Mouse (Mus musculus) C2C12 (cell line): Measurements from ENCODE around the gene Fcgrt. TPM values are rescaled to one million over a fixed set of nuclear protein-coding genes. Genes with fewer than 3 reads are reported as not detected.

Experiments
- H3K27me3 ChIP-seq: one replicate; pipeline ENCODE4 v1.6.1; 2011; ENCODE audit not compliant: control insufficient read depth, insufficient read depth, insufficient read length
- H3K36me3 ChIP-seq: one replicate; pipeline ENCODE4 v1.6.1; 2011; ENCODE audit not compliant: control insufficient read depth, insufficient read depth
- H3K4me3 ChIP-seq: one replicate; pipeline ENCODE4 v1.5.1; 2011; ENCODE audit warnings: mild to moderate bottlenecking, control low read depth; ENCODE audit not compliant: poor library complexity, insufficient read depth, severe bottlenecking
- H3K79me2 ChIP-seq: one replicate; pipeline ENCODE4 v1.6.1; 2011; ENCODE audit not compliant: control insufficient read depth, insufficient read depth
- H3K79me3 ChIP-seq: one replicate; pipeline ENCODE4 v1.6.1; 2011; ENCODE audit warnings: low read depth, control low read depth
- H3ac ChIP-seq: one replicate; pipeline ENCODE3; 2011; ENCODE audit warnings: low read depth; ENCODE audit not compliant: control insufficient read depth, insufficient read length
- CEBPB ChIP-seq: IDR thresholded peaks from one replicate; pipeline ENCODE4 v1.6.1; 2011; ENCODE audit warnings: low read depth, mild to moderate bottlenecking, control low read depth, moderate library complexity
- CTCF ChIP-seq: IDR thresholded peaks from one replicate; pipeline ENCODE4 v1.5.1; 2011; ENCODE audit not compliant: control insufficient read depth, insufficient read depth, insufficient read length
- FOSL1 ChIP-seq: IDR thresholded peaks from one replicate; pipeline ENCODE4 v1.8.0; 2011; ENCODE audit warnings: mild to moderate bottlenecking, low read length; ENCODE audit not compliant: poor library complexity, insufficient read depth, severe bottlenecking
- MAX ChIP-seq: IDR thresholded peaks from one replicate; pipeline ENCODE4 v1.6.1; 2011; ENCODE audit warnings: mild to moderate bottlenecking, control low read depth
- MYOD1 ChIP-seq: IDR thresholded peaks from one replicate; pipeline ENCODE4 v1.6.1; 2011; ENCODE audit warnings: low read depth; ENCODE audit not compliant: control insufficient read depth, insufficient read length
- MYOG ChIP-seq: IDR thresholded peaks from one replicate; pipeline ENCODE4 v1.6.1; 2011; ENCODE audit not compliant: control insufficient read depth, insufficient read length; ENCODE audit errors: extremely low read depth
- USF1 ChIP-seq: IDR thresholded peaks from one replicate; pipeline ENCODE4 v1.6.1; 2011; ENCODE audit warnings: low read depth, mild to moderate bottlenecking, control low read depth, moderate library complexity
- microRNA-seq: library from miRNA; unstranded; fragments of <30 nt; microRNA quantifications from one replicate; pipeline ENCODE4, GENCODE M21; 2019; ENCODE audit warnings: borderline microRNAs expressed
- polyA plus RNA-seq: library from polyadenylated mRNA; unstranded; fragments of >200 nt; fragmentation: generic; extraction: Trizol; gene quantifications from one replicate; pipeline ENCODE4 v1.2.1, GENCODE M21; 2012; ENCODE audit warnings: missing spikeins

The Fcgrt gene
- polyA plus RNA-seq, 1 experiment = 30.7 TPM

DNA sequence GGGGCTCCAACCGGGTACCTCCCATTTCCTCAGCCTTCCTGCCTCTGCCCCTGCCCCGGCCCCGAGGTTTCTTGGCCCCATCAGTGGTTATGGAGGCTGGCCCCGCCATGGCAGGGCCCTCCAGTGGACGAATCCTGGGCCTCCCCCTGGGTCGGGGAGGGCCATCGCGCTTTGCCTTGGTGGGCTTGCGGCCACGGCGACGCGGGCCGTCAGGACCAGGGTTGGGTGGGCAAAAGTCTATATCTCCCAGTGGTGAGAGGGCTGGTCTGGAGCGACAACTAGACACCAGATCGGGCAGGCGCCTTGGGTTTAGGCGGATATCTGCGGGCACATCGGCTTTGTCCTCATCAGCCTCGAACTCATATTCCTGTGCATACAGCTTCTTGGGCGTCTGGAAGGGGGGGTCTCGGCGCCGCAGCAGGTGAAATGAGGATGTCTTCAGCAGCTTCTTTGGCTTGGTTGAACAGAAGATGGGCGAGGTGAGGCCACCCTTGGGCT is 56.7 kb downstream of the Fcgrt start:
- Histone ChIP-seq H3K27me3 (no peaks in the 10 kb centered on the region), H3K4me3 (no peak overlapping the region), H3K79me3 (peaks cover 18% of the 10 kb centered on the region), H3K36me3 (peaks cover 50% of the 10 kb centered on the region), H3ac (no peak overlapping the region), H3K79me2 (peaks cover 41% of the 10 kb centered on the region)
- TF ChIP-seq MYOG (no peak), USF1 (no peak), FOSL1 (no peak), CEBPB (no peak), CTCF (no peak), MAX (no peak), MYOD1 (no peak)

DNA sequence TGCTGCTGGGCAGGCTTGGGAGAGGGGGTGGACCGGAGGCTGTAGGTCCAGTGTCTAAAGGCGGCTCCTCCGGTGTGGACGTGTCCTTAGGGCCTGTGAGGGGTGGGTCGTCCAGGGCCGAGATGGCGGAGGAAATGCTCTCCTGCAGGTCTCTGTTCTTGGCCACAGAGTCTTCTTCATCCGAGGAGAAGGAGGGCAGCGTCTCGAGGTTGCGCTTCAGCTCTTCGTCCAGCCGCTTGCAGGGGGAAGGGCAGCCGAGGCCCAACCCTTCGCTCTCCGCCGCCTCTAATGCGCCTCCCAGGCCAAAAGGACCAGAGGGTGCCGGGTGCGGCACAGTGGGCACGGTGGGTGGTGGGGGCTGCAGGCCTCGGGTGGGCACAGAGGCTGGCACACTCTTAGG is 57.9 kb downstream of the Fcgrt start:
- H3K27me3 ChIP-seq = no peaks in the 10 kb centered on the region
- peaks cover 50% of the 10 kb centered on the region for H3K36me3 ChIP-seq
- peaks cover 10% of the 10 kb centered on the region for H3K79me3 ChIP-seq
- peaks cover 33% of the 10 kb centered on the region for H3K79me2 ChIP-seq
- TF ChIP-seq MYOD1 (no peak), MYOG (no peak), CTCF (no peak), CEBPB (no peak), FOSL1 (no peak), USF1 (no peak), MAX (no peak)
- no peak overlapping the region for H3ac ChIP-seq
- no peak overlapping the region for H3K4me3 ChIP-seq

DNA sequence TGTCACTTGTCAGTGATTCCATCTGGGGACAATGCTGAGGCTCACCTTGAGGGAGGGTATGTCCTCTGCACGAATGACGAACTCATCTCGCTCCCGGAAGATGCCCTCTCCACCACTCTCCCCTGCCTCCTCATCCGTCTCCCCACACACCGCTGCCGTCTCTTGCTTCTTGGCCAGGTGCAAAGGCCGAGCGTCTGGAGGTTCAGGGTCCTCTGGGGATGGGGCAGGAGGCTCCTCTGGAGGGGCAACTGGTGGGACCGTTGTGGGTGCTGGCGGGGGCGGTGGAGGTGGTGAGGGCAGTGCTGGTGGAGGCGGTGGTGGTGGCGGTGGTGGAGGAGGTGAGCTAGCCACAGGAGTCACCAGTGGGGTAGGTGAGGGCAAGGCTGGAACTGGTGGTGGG is 60.3 kb downstream of the Fcgrt start:
- H3ac ChIP-seq = no peak overlapping the region

More for the DNA sequence above, 60.3 kb downstream of the Fcgrt start:
- H3K36me3 ChIP-seq = peaks cover 35% of the 10 kb centered on the region
- H3K79me2 ChIP-seq = peaks cover 12% of the 10 kb centered on the region
- no peaks in the 10 kb centered on the region for H3K27me3 ChIP-seq
- TF ChIP-seq MYOG (no peak), MYOD1 (no peak)
- H3K79me3 ChIP-seq = peaks cover 6% of the 10 kb centered on the region
- H3K4me3 ChIP-seq = no peak overlapping the region

Small RNAs within 50 kb of the gene (microRNA-seq; reads per million reads assigned to microRNA genes)
- gene Mir150 (4.3 reads per million, percentile 50 among the genes with 10 or more reads in this experiment), gene Mir5121 (50.0 reads per million, percentile 70 among the genes with 10 or more reads in this experiment)

Other genes with a start within 250 kb of the Fcgrt start
- gene Pnkp, start 246.7 kb downstream of the Fcgrt start, polyA plus RNA-seq = 32.0 TPM
- gene Ptov1, start 234.1 kb downstream of the Fcgrt start, polyA plus RNA-seq = 221 TPM
- 43.9 TPM for gene Med25, start 211.1 kb downstream of the Fcgrt start, polyA plus RNA-seq
- 9.8 TPM for gene Fuz, start 207.8 kb downstream of the Fcgrt start, polyA plus RNA-seq
- gene Ap2a1, start 174.4 kb downstream of the Fcgrt start, polyA plus RNA-seq = 129 TPM
- gene Tsks, start 160.6 kb downstream of the Fcgrt start, polyA plus RNA-seq = 0.04 TPM
- 5.5 TPM for gene Cpt1c, start 129.0 kb downstream of the Fcgrt start, polyA plus RNA-seq
- gene Prmt1, start 117.3 kb downstream of the Fcgrt start, polyA plus RNA-seq = 978 TPM
- gene Irf3, start 106.2 kb downstream of the Fcgrt start, polyA plus RNA-seq = 43.7 TPM
- gene Bcl2l12, start 105.1 kb downstream of the Fcgrt start, polyA plus RNA-seq = 18.1 TPM
- 58.4 TPM for gene Scaf1, start 87.5 kb downstream of the Fcgrt start, polyA plus RNA-seq
- 56.8 TPM for gene Rras, start 85.9 kb downstream of the Fcgrt start, polyA plus RNA-seq
- gene Prr12, start 51.0 kb downstream of the Fcgrt start, polyA plus RNA-seq = 14.2 TPM
- gene Nosip, start 41.4 kb downstream of the Fcgrt start, polyA plus RNA-seq = 66.6 TPM
- gene Prrg2, start 41.2 kb downstream of the Fcgrt start, polyA plus RNA-seq = 14.0 TPM
- 166 TPM for gene Rcn3, start 11.6 kb downstream of the Fcgrt start, polyA plus RNA-seq
- gene Rps11, start 20.6 kb upstream of the Fcgrt start, polyA plus RNA-seq = 3,175 TPM
- 6,379 TPM for gene Rpl13a, start 24.9 kb upstream of the Fcgrt start, polyA plus RNA-seq
- 0.95 TPM for gene Gm45713, start 32.4 kb upstream of the Fcgrt start, polyA plus RNA-seq
- gene Flt3l, start 32.6 kb upstream of the Fcgrt start, polyA plus RNA-seq = 1.6 TPM
- gene Pih1d1, start 50.5 kb upstream of the Fcgrt start, polyA plus RNA-seq = 129 TPM
- 34.6 TPM for gene Aldh16a1, start 50.7 kb upstream of the Fcgrt start, polyA plus RNA-seq
- 0.14 TPM for gene Slc17a7, start 60.1 kb upstream of the Fcgrt start, polyA plus RNA-seq
- gene Gfy, start 75.7 kb upstream of the Fcgrt start, polyA plus RNA-seq = not detected
- gene Pth2, start 77.1 kb upstream of the Fcgrt start, polyA plus RNA-seq = not detected
- not detected for gene Ccdc155, start 101.0 kb upstream of the Fcgrt start, polyA plus RNA-seq
- 0.07 TPM for gene Dkkl1, start 108.3 kb upstream of the Fcgrt start, polyA plus RNA-seq
- 127 TPM for gene Tead2, start 111.9 kb upstream of the Fcgrt start, polyA plus RNA-seq
- 0.37 TPM for gene Cd37, start 135.3 kb upstream of the Fcgrt start, polyA plus RNA-seq
- not detected for gene Slc6a16, start 137.2 kb upstream of the Fcgrt start, polyA plus RNA-seq
- gene Slc6a21, start 173.7 kb upstream of the Fcgrt start, polyA plus RNA-seq = not detected
- 10.6 TPM for gene Trpm4, start 229.9 kb upstream of the Fcgrt start, polyA plus RNA-seq
- 0.51 TPM for gene Hrc, start 231.4 kb upstream of the Fcgrt start, polyA plus RNA-seq